Mouse (Mus musculus): Measurements from ENCODE around the gene C8g. TPM values are rescaled to one million over a fixed set of nuclear protein-coding genes. Genes with fewer than 3 reads are reported as not detected.

The C8g gene
- polyA plus RNA-seq, 1 experiment from 2014 or later, result 4.5 TPM

- ATAC-seq, result no peak
- no peak overlapping the region for H3K4me2 ChIP-seq (ENCODE audit: low read length)
- H3K4me1 ChIP-seq (replicated peaks; ENCODE audit: control insufficient read depth, insufficient read depth, low read length), result no peaks in the 10 kb centered on the region
- no peak overlapping the region for H3K4me3 ChIP-seq (replicated peaks; ENCODE audit: low read length)
- H3K9me3 ChIP-seq (ENCODE audit: control insufficient read depth, low read length), result no peaks in the 10 kb centered on the region
- H3K9ac ChIP-seq (replicated peaks; ENCODE audit: low read depth, low read length), result no peak overlapping the region
- 98% methylated on average over 2 of the region's 2 CpGs for WGBS
- peaks cover 8% of the 10 kb centered on the region for H3K36me3 ChIP-seq (ENCODE audit: control insufficient read depth, insufficient read depth)
- no peaks in the 10 kb centered on the region for H3K27me3 ChIP-seq (replicated peaks; ENCODE audit: control insufficient read depth, insufficient read depth, low read length)
- no peak overlapping the region for H3K27ac ChIP-seq (ENCODE audit: low read length)
These were observed 33.3 kb upstream of the C8g start for GRCm38 (mm10) chr2:25534866-25535182.

GRCm38 (mm10) chr2:25534178-25534865, 32.8 kb upstream of the C8g start:
- Histone ChIP-seq H3K9ac (replicated peaks; ENCODE audit: low read depth, low read length) (no peak overlapping the region), H3K9me3 (ENCODE audit: control insufficient read depth, low read length) (no peaks in the 10 kb centered on the region), H3K36me3 (ENCODE audit: control insufficient read depth, insufficient read depth) (peaks cover 9% of the 10 kb centered on the region), H3K4me3 (replicated peaks; ENCODE audit: low read length) (no peak overlapping the region), H3K4me2 (ENCODE audit: low read length) (no peak overlapping the region), H3K27me3 (replicated peaks; ENCODE audit: control insufficient read depth, insufficient read depth, low read length) (no peaks in the 10 kb centered on the region), H3K27ac (ENCODE audit: low read length) (no peak overlapping the region), H3K4me1 (replicated peaks; ENCODE audit: control insufficient read depth, insufficient read depth, low read length) (no peaks in the 10 kb centered on the region)
- 93% methylated on average over 3 of the region's 3 CpGs for WGBS
- ATAC-seq, result no peak

- no peak overlapping the region for H3K4me2 ChIP-seq (ENCODE audit: low read length)
- H3K27ac ChIP-seq (ENCODE audit: low read length), result no peak overlapping the region
- WGBS, result 95% methylated on average over 2 of the region's 2 CpGs
- H3K9ac ChIP-seq (replicated peaks; ENCODE audit: low read depth, low read length), result no peak overlapping the region
- H3K27me3 ChIP-seq (replicated peaks; ENCODE audit: control insufficient read depth, insufficient read depth, low read length), result no peaks in the 10 kb centered on the region
- ATAC-seq, result no peak
- peaks cover 9% of the 10 kb centered on the region for H3K36me3 ChIP-seq (ENCODE audit: control insufficient read depth, insufficient read depth)
- H3K4me3 ChIP-seq (replicated peaks; ENCODE audit: low read length), result no peak overlapping the region
- no peaks in the 10 kb centered on the region for H3K9me3 ChIP-seq (ENCODE audit: control insufficient read depth, low read length)
- no peaks in the 10 kb centered on the region for H3K4me1 ChIP-seq (replicated peaks; ENCODE audit: control insufficient read depth, insufficient read depth, low read length)
These were observed 32.2 kb upstream of the C8g start for GRCm38 (mm10) chr2:25533707-25534106.

- H3K27ac ChIP-seq (ENCODE audit: low read length), result no peak overlapping the region
- no peaks in the 10 kb centered on the region for H3K4me1 ChIP-seq (replicated peaks; ENCODE audit: control insufficient read depth, insufficient read depth, low read length)
- H3K9ac ChIP-seq (replicated peaks; ENCODE audit: low read depth, low read length), result no peak overlapping the region
- H3K9me3 ChIP-seq (ENCODE audit: control insufficient read depth, low read length), result no peaks in the 10 kb centered on the region
- H3K4me2 ChIP-seq (ENCODE audit: low read length), result no peak overlapping the region
- H3K4me3 ChIP-seq (replicated peaks; ENCODE audit: low read length), result no peak overlapping the region
- no peaks in the 10 kb centered on the region for H3K27me3 ChIP-seq (replicated peaks; ENCODE audit: control insufficient read depth, insufficient read depth, low read length)
- H3K36me3 ChIP-seq (ENCODE audit: control insufficient read depth, insufficient read depth), result peaks cover 24% of the 10 kb centered on the region
- ATAC-seq, result no peak
- 93% methylated on average over 9 of the region's 9 CpGs for WGBS
These were observed 25.2 kb upstream of the C8g start for GRCm38 (mm10) chr2:25526510-25527302.

GRCm38 (mm10) chr2:25509912-25510311, 8.4 kb upstream of the C8g start:
- no peak for ATAC-seq
- H3K27ac ChIP-seq (ENCODE audit: low read length), result no peak overlapping the region
- H3K4me1 ChIP-seq (replicated peaks; ENCODE audit: control insufficient read depth, insufficient read depth, low read length), result no peaks in the 10 kb centered on the region
- no peak overlapping the region for H3K9ac ChIP-seq (replicated peaks; ENCODE audit: low read depth, low read length)
- H3K9me3 ChIP-seq (ENCODE audit: control insufficient read depth, low read length), result no peaks in the 10 kb centered on the region
- H3K4me3 ChIP-seq (replicated peaks; ENCODE audit: low read length), result no peak overlapping the region
- peaks cover 2% of the 10 kb centered on the region for H3K36me3 ChIP-seq (ENCODE audit: control insufficient read depth, insufficient read depth)
- H3K27me3 ChIP-seq (replicated peaks; ENCODE audit: control insufficient read depth, insufficient read depth, low read length), result no peaks in the 10 kb centered on the region
- 71% methylated on average over 3 of the region's 3 CpGs for WGBS
- no peak overlapping the region for H3K4me2 ChIP-seq (ENCODE audit: low read length)

GRCm38 (mm10) chr2:25506964-25507363, 5.4 kb upstream of the C8g start:
- peaks cover 15% of the 10 kb centered on the region for H3K36me3 ChIP-seq (ENCODE audit: control insufficient read depth, insufficient read depth)
- WGBS, result 32% methylated on average over 5 of the region's 5 CpGs
- H3K9ac ChIP-seq (replicated peaks; ENCODE audit: low read depth, low read length), result no peak overlapping the region

GRCm38 (mm10) chr2:25505860-25506259, 4.3 kb upstream of the C8g start:
- H3K4me2 ChIP-seq (ENCODE audit: low read length), result no peak overlapping the region
- no peaks in the 10 kb centered on the region for H3K27me3 ChIP-seq (replicated peaks; ENCODE audit: control insufficient read depth, insufficient read depth, low read length)
- H3K9ac ChIP-seq (replicated peaks; ENCODE audit: low read depth, low read length), result no peak overlapping the region
- ATAC-seq, result no peak
- 91% methylated on average over 4 of the region's 4 CpGs for WGBS
- peaks cover 15% of the 10 kb centered on the region for H3K36me3 ChIP-seq (ENCODE audit: control insufficient read depth, insufficient read depth)
- H3K9me3 ChIP-seq (ENCODE audit: control insufficient read depth, low read length), result no peaks in the 10 kb centered on the region
- peaks cover 10% of the 10 kb centered on the region for H3K4me1 ChIP-seq (replicated peaks; ENCODE audit: control insufficient read depth, insufficient read depth, low read length)
- H3K27ac ChIP-seq (ENCODE audit: low read length), result no peak overlapping the region
- no peak overlapping the region for H3K4me3 ChIP-seq (replicated peaks; ENCODE audit: low read length)

More at GRCm38 (mm10) chr2:25506964-25507363, 5.4 kb upstream of the C8g start:
- Histone ChIP-seq H3K9me3 (ENCODE audit: control insufficient read depth, low read length) (no peaks in the 10 kb centered on the region), H3K4me3 (replicated peaks; ENCODE audit: low read length) (no peak overlapping the region), H3K27ac (ENCODE audit: low read length) (no peak overlapping the region), H3K27me3 (replicated peaks; ENCODE audit: control insufficient read depth, insufficient read depth, low read length) (no peaks in the 10 kb centered on the region), H3K4me2 (ENCODE audit: low read length) (no peak overlapping the region), H3K4me1 (replicated peaks; ENCODE audit: control insufficient read depth, insufficient read depth, low read length) (peaks cover 2% of the 10 kb centered on the region)
- ATAC-seq, result no peak; the same call in 1 of the 2 replicates

- no peak for ATAC-seq
- no peak overlapping the region for H3K27ac ChIP-seq (ENCODE audit: low read length)
- no peaks in the 10 kb centered on the region for H3K27me3 ChIP-seq (replicated peaks; ENCODE audit: control insufficient read depth, insufficient read depth, low read length)
- H3K9ac ChIP-seq (replicated peaks; ENCODE audit: low read depth, low read length), result no peak overlapping the region
- peaks cover 13% of the 10 kb centered on the region for H3K4me1 ChIP-seq (replicated peaks; ENCODE audit: control insufficient read depth, insufficient read depth, low read length)
- H3K36me3 ChIP-seq (ENCODE audit: control insufficient read depth, insufficient read depth), result peaks cover 15% of the 10 kb centered on the region
- no peak overlapping the region for H3K4me3 ChIP-seq (replicated peaks; ENCODE audit: low read length)
- no peak overlapping the region for H3K4me2 ChIP-seq (ENCODE audit: low read length)
- 86% methylated on average over 1 of the region's 1 CpGs for WGBS
- H3K9me3 ChIP-seq (ENCODE audit: control insufficient read depth, low read length), result no peaks in the 10 kb centered on the region
These were observed 3.5 kb upstream of the C8g start for GRCm38 (mm10) chr2:25505000-25505399.

GRCm38 (mm10) chr2:25504538-25504937, 3.0 kb upstream of the C8g start:
- peaks cover 13% of the 10 kb centered on the region for H3K4me1 ChIP-seq (replicated peaks; ENCODE audit: control insufficient read depth, insufficient read depth, low read length)
- no peak for ATAC-seq
- peaks cover 15% of the 10 kb centered on the region for H3K36me3 ChIP-seq (ENCODE audit: control insufficient read depth, insufficient read depth)
- no peak overlapping the region for H3K27ac ChIP-seq (ENCODE audit: low read length)
- no peaks in the 10 kb centered on the region for H3K9me3 ChIP-seq (ENCODE audit: control insufficient read depth, low read length)
- no peaks in the 10 kb centered on the region for H3K27me3 ChIP-seq (replicated peaks; ENCODE audit: control insufficient read depth, insufficient read depth, low read length)
- H3K4me3 ChIP-seq (replicated peaks; ENCODE audit: low read length), result no peak overlapping the region
- H3K9ac ChIP-seq (replicated peaks; ENCODE audit: low read depth, low read length), result no peak overlapping the region
- 89% methylated on average over 19 of the region's 19 CpGs for WGBS
- no peak overlapping the region for H3K4me2 ChIP-seq (ENCODE audit: low read length)

All from forebrain, embryonic 16.5 days (tissue).